Mouse (Mus musculus): ENCODE measurements at regions not wholly inside any gene's neighbourhood (a gene's known extent, or its start where the extent isn't known, plus 50 kb on each side); places are given as distances from the start of the nearest gene placed in this dataset. TPM values are rescaled to one million over a fixed set of nuclear protein-coding genes. Genes with fewer than 3 reads are reported as not detected.

DNA sequence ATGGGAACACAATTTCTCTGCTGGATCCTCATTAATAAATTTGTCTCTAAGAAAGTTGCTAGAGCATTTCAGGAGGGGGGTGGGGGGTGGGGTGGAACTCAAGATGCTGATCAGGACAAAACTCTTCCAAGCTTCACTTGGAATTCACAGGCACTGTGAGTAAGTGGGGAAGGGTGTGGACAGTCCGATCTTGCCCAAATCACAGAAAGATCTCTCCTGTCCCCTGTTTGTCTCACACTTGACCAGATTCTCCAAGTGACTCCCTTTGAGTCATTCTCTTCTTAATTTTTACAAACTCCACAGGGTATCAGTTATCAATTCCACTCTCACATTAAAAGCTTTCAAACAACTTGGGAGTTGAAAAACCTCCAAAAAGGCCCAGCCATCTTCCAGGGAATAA is 58.1 kb upstream of the Mocs2 start:
- 82% methylated on average over 1 of the region's 1 CpGs for WGBS
- Histone ChIP-seq H3K27me3 (no peaks in the 10 kb centered on the region), H3K9ac (replicated peaks) (no peak overlapping the region), H3K4me3 (replicated peaks) (no peak overlapping the region), H3K36me3 (no peaks in the 10 kb centered on the region), H3K27ac (no peak overlapping the region), H3K9me3 (no peaks in the 10 kb centered on the region), H3K4me1 (replicated peaks) (no peaks in the 10 kb centered on the region), H3K4me2 (replicated peaks) (no peak overlapping the region)
- no peak for ATAC-seq

- Histone ChIP-seq H3K4me3 (replicated peaks) (no peak overlapping the region), H3K27ac (no peak overlapping the region), H3K9me3 (no peaks in the 10 kb centered on the region), H3K4me1 (replicated peaks) (no peaks in the 10 kb centered on the region), H3K36me3 (no peaks in the 10 kb centered on the region), H3K27me3 (no peaks in the 10 kb centered on the region), H3K9ac (replicated peaks) (no peak overlapping the region), H3K4me2 (replicated peaks) (no peak overlapping the region)
- 77% methylated on average over 3 of the region's 3 CpGs for WGBS
- ATAC-seq: no peak
Observed at GRCm38 (mm10) chr13:114760901-114761300, 57.1 kb upstream of the Mocs2 start.

Small RNAs in the stretch of these regions (microRNA-seq; reads per million reads assigned to microRNA genes)
- gene Gm25950: not detected

Measured in midbrain, embryonic 13.5 days (tissue).